Mouse (Mus musculus) megakaryocyte, embryonic 14.5 days (primary cell): ENCODE measurements around the gene Atp5e. TPM values are rescaled to one million over a fixed set of nuclear protein-coding genes. Genes with fewer than 3 reads are reported as not detected.
A peak's percentile ranks its signal among the peaks of the same experiment; 100 is the strongest.

Experiments used
- H3K27me3 ChIP-seq: replicated peaks from 2 replicates; pipeline ENCODE3; 2012; ENCODE audit warnings: inconsistent platforms
- H3K36me3 ChIP-seq: replicated peaks from 2 replicates; pipeline ENCODE3; 2012; ENCODE audit warnings: low read length, inconsistent platforms, mixed read lengths
- H3K4me1 ChIP-seq: 2 replicates; pipeline ENCODE4 v1.6.1; 2012; ENCODE audit warnings: inconsistent platforms
- H3K4me3 ChIP-seq: replicated peaks from 2 replicates; pipeline ENCODE3; 2012; ENCODE audit warnings: moderate library complexity, mild to moderate bottlenecking, inconsistent platforms
- H3K9me3 ChIP-seq: 2 replicates; pipeline ENCODE4 v1.6.1; 2012; ENCODE audit warnings: inconsistent platforms
- FLI1 ChIP-seq: IDR thresholded peaks from 2 replicates; pipeline ENCODE4 v1.6.1; 2012; ENCODE audit warnings: low read length, inconsistent platforms, mixed read lengths
- GATA1 ChIP-seq: IDR thresholded peaks from 3 replicates; pipeline ENCODE4 v1.6.1; 2012; ENCODE audit warnings: mixed read lengths, low read length, inconsistent platforms, borderline replicate concordance
- polyA plus RNA-seq: library from polyadenylated mRNA; stranded (reverse); fragments of >175 nt; gene quantifications from 2 replicates; pipeline ENCODE4 v1.2.3, GENCODE M21; 2012; ENCODE audit warnings: low replicate concordance; ENCODE audit not compliant: insufficient read depth

Atp5e gene
- polyA plus RNA-seq, 1 experiment = 328 TPM

- Histone ChIP-seq H3K27me3 (no peaks in the 10 kb centered on the region), H3K4me3 (no peak overlapping the region), H3K9me3 (no peaks in the 10 kb centered on the region), H3K36me3 (peaks cover 14% of the 10 kb centered on the region), H3K4me1 (peaks cover 87% of the 10 kb centered on the region)
- TF ChIP-seq FLI1 (no peak), GATA1 (no peak)
These were observed 15.5 kb downstream of the Atp5e start for GRCm38 (mm10) chr2:174448405-174448804.

GRCm38 (mm10) chr2:174446905-174447304 lies 17.0 kb downstream of the Atp5e start:
- TF ChIP-seq GATA1 = no peak
- no peak for TF ChIP-seq FLI1
- Histone ChIP-seq H3K9me3 (no peaks in the 10 kb centered on the region), H3K27me3 (no peaks in the 10 kb centered on the region), H3K4me1 (peaks cover 91% of the 10 kb centered on the region), H3K36me3 (peaks cover 3% of the 10 kb centered on the region), H3K4me3 (no peak overlapping the region)

GRCm38 (mm10) chr2:174446492-174446891 lies 17.4 kb downstream of the Atp5e start:
- no peak for TF ChIP-seq GATA1
- no peak for TF ChIP-seq FLI1
- Histone ChIP-seq H3K27me3 (no peaks in the 10 kb centered on the region), H3K36me3 (no peaks in the 10 kb centered on the region), H3K4me1 (peaks cover 92% of the 10 kb centered on the region), H3K9me3 (no peaks in the 10 kb centered on the region), H3K4me3 (no peak overlapping the region)

- Histone ChIP-seq H3K4me1 (peaks cover 91% of the 10 kb centered on the region), H3K36me3 (no peaks in the 10 kb centered on the region), H3K9me3 (no peaks in the 10 kb centered on the region), H3K27me3 (no peaks in the 10 kb centered on the region), H3K4me3 (no peak overlapping the region)
- TF ChIP-seq FLI1 (no peak), GATA1 (no peak)
These were observed 18.9 kb downstream of the Atp5e start for GRCm38 (mm10) chr2:174445018-174445417.

GRCm38 (mm10) chr2:174444359-174444758 lies 19.5 kb downstream of the Atp5e start:
- H3K4me3 ChIP-seq = no peak overlapping the region
- no peaks in the 10 kb centered on the region for H3K36me3 ChIP-seq
- no peaks in the 10 kb centered on the region for H3K27me3 ChIP-seq
- peaks cover 91% of the 10 kb centered on the region for H3K4me1 ChIP-seq
- no peaks in the 10 kb centered on the region for H3K9me3 ChIP-seq
- no peak for TF ChIP-seq FLI1
- no peak for TF ChIP-seq GATA1

- Histone ChIP-seq H3K4me1 (peaks cover 91% of the 10 kb centered on the region), H3K27me3 (no peaks in the 10 kb centered on the region), H3K9me3 (no peaks in the 10 kb centered on the region), H3K36me3 (peaks cover under 1% of the 10 kb centered on the region), H3K4me3 (peak overlapping the region; percentile 38)
- TF ChIP-seq GATA1 (no peak), FLI1 (no peak)
These were observed 20.9 kb downstream of the Atp5e start for GRCm38 (mm10) chr2:174443046-174443445.

- no peak overlapping the region for H3K4me3 ChIP-seq
- no peak for TF ChIP-seq FLI1
- no peak for TF ChIP-seq GATA1
- H3K36me3 ChIP-seq = peaks cover 6% of the 10 kb centered on the region
- H3K4me1 ChIP-seq = peaks cover 93% of the 10 kb centered on the region
- H3K9me3 ChIP-seq = no peaks in the 10 kb centered on the region
- H3K27me3 ChIP-seq = no peaks in the 10 kb centered on the region
These were observed 21.4 kb downstream of the Atp5e start for GRCm38 (mm10) chr2:174442460-174442859.

- Histone ChIP-seq H3K9me3 (no peaks in the 10 kb centered on the region), H3K27me3 (no peaks in the 10 kb centered on the region), H3K4me1 (peaks cover 93% of the 10 kb centered on the region), H3K4me3 (no peak overlapping the region), H3K36me3 (peaks cover 12% of the 10 kb centered on the region)
- TF ChIP-seq GATA1 (no peak), FLI1 (no peak)
These were observed 22.0 kb downstream of the Atp5e start for GRCm38 (mm10) chr2:174441898-174442297.

GRCm38 (mm10) chr2:174439961-174440360 lies 23.9 kb downstream of the Atp5e start:
- Histone ChIP-seq H3K4me3 (no peak overlapping the region), H3K27me3 (no peaks in the 10 kb centered on the region), H3K4me1 (peaks cover 91% of the 10 kb centered on the region), H3K36me3 (peaks cover 29% of the 10 kb centered on the region), H3K9me3 (no peaks in the 10 kb centered on the region)
- TF ChIP-seq FLI1 (no peak), GATA1 (no peak)

GRCm38 (mm10) chr2:174439450-174439838 lies 24.5 kb downstream of the Atp5e start:
- peaks cover 35% of the 10 kb centered on the region for H3K36me3 ChIP-seq
- TF ChIP-seq GATA1 (no peak), FLI1 (no peak)
- H3K27me3 ChIP-seq = no peaks in the 10 kb centered on the region
- no peaks in the 10 kb centered on the region for H3K9me3 ChIP-seq
- peak overlapping the region; percentile 99 for H3K4me3 ChIP-seq
- peaks cover 90% of the 10 kb centered on the region for H3K4me1 ChIP-seq
